Mouse (Mus musculus) C2C12 (cell line): ENCODE measurements around the gene Adgrf5.

Source experiments
- CEBPB ChIP-seq: IDR thresholded peaks from one replicate; pipeline ENCODE4 v1.6.1; 2011; ENCODE audit warnings: low read depth, mild to moderate bottlenecking, control low read depth, moderate library complexity
- CTCF ChIP-seq: IDR thresholded peaks from one replicate; pipeline ENCODE4 v1.5.1; 2011; ENCODE audit not compliant: control insufficient read depth, insufficient read depth, insufficient read length
- FOSL1 ChIP-seq: IDR thresholded peaks from one replicate; pipeline ENCODE4 v1.8.0; 2011; ENCODE audit warnings: mild to moderate bottlenecking, low read length; ENCODE audit not compliant: poor library complexity, insufficient read depth, severe bottlenecking
- MAX ChIP-seq: IDR thresholded peaks from one replicate; pipeline ENCODE4 v1.6.1; 2011; ENCODE audit warnings: mild to moderate bottlenecking, control low read depth
- MYOD1 ChIP-seq: IDR thresholded peaks from one replicate; pipeline ENCODE4 v1.6.1; 2011; ENCODE audit warnings: low read depth; ENCODE audit not compliant: control insufficient read depth, insufficient read length
- MYOG ChIP-seq: IDR thresholded peaks from one replicate; pipeline ENCODE4 v1.6.1; 2011; ENCODE audit not compliant: control insufficient read depth, insufficient read length; ENCODE audit errors: extremely low read depth
- USF1 ChIP-seq: IDR thresholded peaks from one replicate; pipeline ENCODE4 v1.6.1; 2011; ENCODE audit warnings: low read depth, mild to moderate bottlenecking, control low read depth, moderate library complexity

GRCm38 (mm10) chr17:43403851-43404250 is 43.6 kb downstream of the Adgrf5 start:
- no peak for TF ChIP-seq CTCF
- TF ChIP-seq USF1, result no peak
- TF ChIP-seq CEBPB, result no peak
- no peak for TF ChIP-seq FOSL1
- no peak for TF ChIP-seq MYOD1
- TF ChIP-seq MAX, result no peak
- TF ChIP-seq MYOG, result no peak
